ENCODE assay signal across 9 mouse cellular contexts in the genomic region with DNA sequence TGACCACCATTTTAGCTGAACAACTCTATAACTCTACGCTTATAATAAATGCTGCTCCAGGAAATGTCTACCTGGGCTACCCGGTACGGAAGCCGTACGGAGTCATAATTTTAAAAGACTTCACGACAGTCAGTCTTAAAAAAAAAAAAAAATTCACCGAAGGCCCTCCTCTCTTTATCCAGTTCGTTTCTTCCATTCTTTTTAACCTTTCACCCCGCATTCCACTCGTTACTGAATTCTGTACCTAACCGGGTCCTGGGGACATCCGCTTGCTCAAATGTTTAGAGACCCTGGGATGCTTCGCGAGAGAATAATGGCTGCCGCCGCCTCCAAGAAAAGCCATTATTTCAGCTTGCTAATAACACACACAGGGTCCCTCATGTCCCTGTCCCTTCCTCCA. TPM values are rescaled to one million over a fixed set of nuclear protein-coding genes. Genes with fewer than 3 reads are reported as not detected.
DNase-seq lines count a peak whose midpoint lies in the region; ATAC-seq lines count a peak whose summit lies in the region.
"Had no signal": no experiment of that assay in that cellular context is flagged by ENCODE, and none has a peak within 500 bp of the region (broad histone marks: within the 10 kb centered on the region; RNA-seq: fewer than 3 reads in every experiment).

No protein-coding gene starts in this region.

- no peaks in the 10 kb centered on the region for H3K36me3 ChIP-seq in forebrain, embryonic 12.5 days (replicated peaks)
- no peaks in the 10 kb centered on the region for H3K36me3 ChIP-seq in lung, embryonic 16.5 days (ENCODE audit: control insufficient read depth, insufficient read depth, low read length)

- 19% methylated on average over 16 of the region's 16 CpGs for WGBS in forebrain, embryonic 12.5 days
- 12% methylated on average over 16 of the region's 16 CpGs for WGBS in lung, embryonic 16.5 days

- H3K9me3 ChIP-seq in forebrain, embryonic 12.5 days = no peaks in the 10 kb centered on the region
- no peaks in the 10 kb centered on the region; the same call in 1 of the 2 replicates for H3K9me3 ChIP-seq in lung, embryonic 16.5 days (ENCODE audit: control insufficient read depth, low read length)

- peak overlapping the region; percentile 74 for H3K4me3 ChIP-seq in brown adipose tissue, adult 24 weeks (ENCODE audit: insufficient read depth, low read depth, low read length)
- H3K4me3 ChIP-seq in forebrain, embryonic 12.5 days (replicated peaks) = peak overlapping the region; percentile 49
- peak overlapping the region; percentile 58 for H3K4me3 ChIP-seq in lung, embryonic 16.5 days (ENCODE audit: low read length)

- DNase-seq in spleen, adult 12 weeks (ENCODE audit: low spot score) = peak; percentile 38
- DNase-seq in spleen, postnatal 10 days (ENCODE audit: low spot score in 2 of 2) = no peak
- peak; percentile 71 for DNase-seq in kidney, adult 9 months
- DNase-seq in right cerebral cortex, postnatal 10 days (ENCODE audit: low spot score in 2 of 2) = peak; percentile 27 to 48
- DNase-seq in gastrocnemius, adult 8-10 months (ENCODE audit: low spot score in 2 of 2) = no peak

- no peaks in the 10 kb centered on the region for H3K27me3 ChIP-seq in forebrain, embryonic 12.5 days
- H3K27me3 ChIP-seq in lung, embryonic 16.5 days (ENCODE audit: control insufficient read depth, insufficient read depth, low read depth, low read length) = no peaks in the 10 kb centered on the region

- peak overlapping the region; percentile 59 for H3K9ac ChIP-seq in forebrain, embryonic 12.5 days
- peak overlapping the region; percentile 65 for H3K9ac ChIP-seq in lung, embryonic 16.5 days (ENCODE audit: low read length)

- ATAC-seq in forebrain, embryonic 12.5 days (ENCODE audit: low FRiP score) = peak; percentile 44
- ATAC-seq in lung, embryonic 16.5 days (ENCODE audit: low read depth) = peak; percentile 41; the same call in 1 of the 2 replicates

- H3K27ac ChIP-seq in brown adipose tissue, adult 24 weeks (replicated peaks; ENCODE audit: low read depth, low read length) = peak overlapping the region; percentile 68
- H3K27ac ChIP-seq in forebrain, embryonic 12.5 days = peak overlapping the region; percentile 69
- peak overlapping the region; percentile 71 for H3K27ac ChIP-seq in lung, embryonic 16.5 days (ENCODE audit: low read length)

- H3K4me2 ChIP-seq in forebrain, embryonic 12.5 days = peak overlapping the region; percentile 55
- H3K4me2 ChIP-seq in lung, embryonic 16.5 days (ENCODE audit: low read depth, low read length) = peak overlapping the region; percentile 56

- H3K4me1 ChIP-seq in brown adipose tissue, adult 24 weeks (ENCODE audit: control insufficient read depth, insufficient read depth, insufficient read length, low read length) = no peaks in the 10 kb centered on the region
- peaks cover 3% of the 10 kb centered on the region; the same call in 1 of the 2 replicates for H3K4me1 ChIP-seq in forebrain, embryonic 12.5 days
- no peaks in the 10 kb centered on the region for H3K4me1 ChIP-seq in lung, embryonic 16.5 days (replicated peaks; ENCODE audit: control insufficient read depth, insufficient read depth, low read length)

RNA-seq across cellular contexts. Expression of a gene that starts 0.7 kb away (rescaled TPM):
- polyA plus RNA-seq in brown adipose tissue, adult 24 weeks (2012; ENCODE audit: insufficient read depth, insufficient read length, missing spikeins) = 5.0 and 5.2 TPM in 2 replicates
- polyA plus RNA-seq in forebrain, embryonic 12.5 days (2016; fragmentation: Nextera tagmentation; extraction: Ambion mirVana) = 39.3 and 44.1 TPM in 2 replicates
- 16.9 and 17.4 TPM in 2 replicates for polyA plus RNA-seq in lung, embryonic 16.5 days (2015; fragmentation: Nextera tagmentation; extraction: Ambion mirVana)
- total RNA-seq in gastrocnemius, adult 8-10 months (2022) = 1 to 10 TPM in 3 of 4 experiments, under 1 TPM in 1; 0.88 to 1.5 (median 1.2) TPM

RNA-seq across cellular contexts. Expression of a gene that starts 36.1 kb away (rescaled TPM):
- polyA plus RNA-seq in brown adipose tissue, adult 24 weeks (2012; ENCODE audit: insufficient read depth, insufficient read length, missing spikeins) = not detected in 2 replicates
- polyA plus RNA-seq in forebrain, embryonic 12.5 days (2016; fragmentation: Nextera tagmentation; extraction: Ambion mirVana) = not detected in 2 replicates
- polyA plus RNA-seq in lung, embryonic 16.5 days (2015; fragmentation: Nextera tagmentation; extraction: Ambion mirVana) = 0.13 and 0.93 TPM in 2 replicates
- not detected for total RNA-seq in gastrocnemius, adult 8-10 months (2022)
- total RNA-seq: layer of hippocampus, adult 18-20 months had no signal

Comparison
In these comparisons a context has a peak if more than half of its experiments do, and no peak if none do; other contexts are left out.
1. DNase-seq: peak in spleen, adult 12 weeks (single experiment), kidney, adult 9 months (single experiment) and right cerebral cortex, postnatal 10 days (2 of 2); none in spleen, postnatal 10 days (0 of 2) and gastrocnemius, adult 8-10 months (0 of 2).
2. Peak in every context shown above with its lines, with median percentiles within 50 percentile points of each other: H3K27ac ChIP-seq and H3K4me3 ChIP-seq.